Mouse (Mus musculus): ENCODE measurements at regions not wholly inside any gene's neighbourhood (a gene's known extent, or its start where the extent isn't known, plus 50 kb on each side); places are given as distances from the start of the nearest gene placed in this dataset.

DNA sequence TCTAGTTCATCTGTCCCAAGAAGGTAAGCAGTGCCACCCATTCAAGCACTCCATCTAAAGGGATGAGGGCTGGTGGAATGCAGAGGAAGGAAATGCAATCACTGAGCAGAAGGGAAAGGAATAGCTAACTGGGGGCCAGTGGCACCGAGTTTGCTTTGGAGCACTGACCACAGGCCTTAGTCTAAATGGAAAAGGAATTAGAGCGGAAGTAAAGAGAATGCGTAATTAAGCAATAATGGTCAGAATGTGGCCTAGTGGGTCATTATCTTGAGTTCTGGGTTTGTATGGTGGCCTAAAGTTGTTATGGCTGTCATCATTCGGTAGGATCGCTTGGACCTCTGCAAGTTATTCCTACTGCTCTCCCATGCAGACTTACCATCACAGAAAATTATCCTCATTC, 128.8 kb upstream of the Gm10306 start:
- ATAC-seq (no peak), DNase-seq (ENCODE audit: low spot score) (no peak)
- WGBS = 93% methylated on average over 5 of the region's 5 CpGs
- TF ChIP-seq CTCF (IDR thresholded peaks at IDR 0.05; ENCODE audit: low read depth) = no peak
- H3K9ac ChIP-seq (replicated peaks; ENCODE audit: low read length) = no peak overlapping the region
- H3K27me3 ChIP-seq (ENCODE audit: insufficient read depth, low read length) = no peaks in the 10 kb centered on the region
- no peak overlapping the region for H3K27ac ChIP-seq
- no peaks in the 10 kb centered on the region for H3K9me3 ChIP-seq (ENCODE audit: low read length)
- H3K36me3 ChIP-seq (ENCODE audit: insufficient read depth, low read length) = no peaks in the 10 kb centered on the region
- no peaks in the 10 kb centered on the region for H3K4me1 ChIP-seq (ENCODE audit: insufficient read depth, low read length)
- H3K4me2 ChIP-seq (ENCODE audit: low read depth, low read length) = no peak overlapping the region
- no peak overlapping the region for H3K4me3 ChIP-seq (ENCODE audit: low read length)

DNA sequence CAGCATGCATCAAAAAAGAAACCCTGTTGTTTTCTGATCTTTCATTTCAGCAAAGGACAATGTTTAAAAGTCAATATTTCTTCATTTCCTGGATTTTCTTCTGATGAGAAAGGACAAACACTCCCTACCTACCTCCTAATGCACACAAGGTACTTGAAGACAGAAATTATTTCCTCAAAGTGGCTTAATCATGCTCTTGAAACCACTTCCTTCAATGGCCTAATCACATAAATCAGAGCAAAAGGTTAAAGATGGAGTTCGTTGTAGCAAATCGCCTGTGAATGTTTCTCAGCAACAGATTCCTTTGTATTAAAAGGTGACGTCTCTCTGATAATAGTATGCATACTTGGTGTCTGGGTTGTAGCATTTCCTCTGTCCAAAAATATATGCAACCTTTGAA, 124.3 kb upstream of the Gm10306 start:
- H3K9ac ChIP-seq (replicated peaks; ENCODE audit: low read length) = no peak overlapping the region
- no peaks in the 10 kb centered on the region for H3K27me3 ChIP-seq (ENCODE audit: insufficient read depth, low read length)
- no peak for TF ChIP-seq CTCF (IDR thresholded peaks at IDR 0.05; ENCODE audit: low read depth)
- H3K9me3 ChIP-seq (ENCODE audit: low read length) = no peaks in the 10 kb centered on the region
- H3K4me1 ChIP-seq (ENCODE audit: insufficient read depth, low read length) = no peaks in the 10 kb centered on the region
- no peak overlapping the region for H3K27ac ChIP-seq
- no peak overlapping the region for H3K4me2 ChIP-seq (ENCODE audit: low read depth, low read length)
- DNase-seq (ENCODE audit: low spot score) = no peak
- no peak overlapping the region for H3K4me3 ChIP-seq (ENCODE audit: low read length)
- ATAC-seq = no peak
- 83% methylated on average over 3 of the region's 3 CpGs for WGBS
- H3K36me3 ChIP-seq (ENCODE audit: insufficient read depth, low read length) = no peaks in the 10 kb centered on the region

DNA sequence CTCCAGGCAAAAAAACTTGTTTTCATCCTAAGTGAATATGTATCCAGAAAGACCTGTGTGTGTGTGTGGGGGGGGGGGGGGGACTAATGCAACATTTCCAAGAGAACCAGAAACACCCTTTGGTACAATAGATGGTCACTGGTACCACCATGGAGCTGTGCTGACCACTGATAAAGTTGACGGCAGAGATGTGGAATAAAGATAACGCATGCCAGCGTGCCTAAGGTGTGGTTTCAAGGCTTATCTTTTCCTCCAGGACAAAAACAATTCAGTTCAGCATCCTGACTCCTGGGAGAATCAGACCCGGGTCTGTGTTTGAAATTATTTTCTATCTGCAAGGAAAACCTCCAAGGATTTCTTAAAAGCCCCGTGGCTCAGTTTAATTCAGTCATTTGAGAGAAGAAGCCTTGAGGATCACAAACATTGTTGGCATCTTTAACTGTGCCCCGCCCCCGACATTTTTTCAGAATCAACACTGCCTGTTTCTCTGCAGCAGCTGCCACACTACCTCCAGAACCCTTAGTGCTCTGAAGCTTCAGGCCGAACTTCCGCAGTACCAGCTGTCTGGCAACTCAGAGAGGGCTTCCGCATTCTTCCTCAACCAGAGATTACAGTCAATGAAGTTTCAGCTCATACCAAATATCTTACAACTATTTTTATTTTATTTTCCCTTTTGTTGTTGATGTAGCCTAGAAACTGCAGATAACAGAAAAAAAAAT, 118.5 kb upstream of the Gm10306 start:
- WGBS = 73% methylated on average over 10 of the region's 10 CpGs
- no peak for DNase-seq (ENCODE audit: low spot score)

DNA sequence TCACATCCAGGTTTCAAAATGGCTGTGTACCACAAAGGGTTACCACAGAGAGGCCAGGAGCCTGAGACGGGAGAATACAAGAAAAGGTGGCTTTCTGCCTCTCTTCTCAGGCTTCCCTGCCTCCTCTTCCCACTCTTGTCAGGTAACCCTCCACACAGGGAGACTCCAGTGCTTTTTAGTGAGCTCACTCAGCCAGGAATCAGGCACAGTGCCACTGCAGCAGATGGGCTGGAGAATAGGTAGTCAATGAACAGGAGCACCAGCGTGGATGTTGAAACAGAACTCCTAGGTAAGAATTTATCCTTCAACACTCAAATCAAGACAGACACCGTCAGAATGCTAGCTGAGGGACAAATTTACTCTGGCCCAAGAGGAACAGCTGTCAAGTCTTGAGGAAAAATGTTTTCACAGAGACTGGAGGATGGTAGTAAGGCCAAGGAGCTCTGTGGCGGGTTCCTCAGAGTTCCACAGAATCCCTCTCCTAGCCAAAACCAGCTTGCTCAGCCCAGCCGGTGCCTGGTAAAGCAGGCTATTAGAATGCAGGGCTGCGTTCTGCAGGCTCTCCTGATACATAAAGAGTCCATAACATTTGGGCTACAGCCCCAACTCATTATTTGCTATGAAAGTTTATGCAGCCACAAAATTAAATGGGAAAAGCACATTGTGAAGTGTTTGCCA, 117.0 kb upstream of the Gm10306 start:
- no peak overlapping the region for H3K4me2 ChIP-seq (ENCODE audit: low read depth, low read length)
- H3K4me3 ChIP-seq (ENCODE audit: low read length) = no peak overlapping the region
- peak; percentile 47 for DNase-seq (ENCODE audit: low spot score)
- no peak overlapping the region for H3K9ac ChIP-seq (replicated peaks; ENCODE audit: low read length)
- no peak overlapping the region for H3K27ac ChIP-seq
- H3K27me3 ChIP-seq (ENCODE audit: insufficient read depth, low read length) = no peaks in the 10 kb centered on the region
- no peaks in the 10 kb centered on the region for H3K9me3 ChIP-seq (ENCODE audit: low read length)
- no peak for TF ChIP-seq CTCF (IDR thresholded peaks at IDR 0.05; ENCODE audit: low read depth)
- peak; percentile 58 for ATAC-seq
- H3K4me1 ChIP-seq (ENCODE audit: insufficient read depth, low read length) = no peaks in the 10 kb centered on the region
- H3K36me3 ChIP-seq (ENCODE audit: insufficient read depth, low read length) = no peaks in the 10 kb centered on the region
- WGBS = 65% methylated on average over 6 of the region's 6 CpGs

More for the DNA sequence above, 118.5 kb upstream of the Gm10306 start:
- Histone ChIP-seq H3K4me3 (ENCODE audit: low read length) (no peak overlapping the region), H3K27ac (no peak overlapping the region), H3K4me1 (ENCODE audit: insufficient read depth, low read length) (no peaks in the 10 kb centered on the region), H3K9me3 (ENCODE audit: low read length) (no peaks in the 10 kb centered on the region), H3K36me3 (ENCODE audit: insufficient read depth, low read length) (no peaks in the 10 kb centered on the region), H3K27me3 (ENCODE audit: insufficient read depth, low read length) (no peaks in the 10 kb centered on the region), H3K9ac (replicated peaks; ENCODE audit: low read length) (no peak overlapping the region), H3K4me2 (ENCODE audit: low read depth, low read length) (no peak overlapping the region)
- ATAC-seq = no peak
- no peak for TF ChIP-seq CTCF (IDR thresholded peaks at IDR 0.05; ENCODE audit: low read depth)

DNA sequence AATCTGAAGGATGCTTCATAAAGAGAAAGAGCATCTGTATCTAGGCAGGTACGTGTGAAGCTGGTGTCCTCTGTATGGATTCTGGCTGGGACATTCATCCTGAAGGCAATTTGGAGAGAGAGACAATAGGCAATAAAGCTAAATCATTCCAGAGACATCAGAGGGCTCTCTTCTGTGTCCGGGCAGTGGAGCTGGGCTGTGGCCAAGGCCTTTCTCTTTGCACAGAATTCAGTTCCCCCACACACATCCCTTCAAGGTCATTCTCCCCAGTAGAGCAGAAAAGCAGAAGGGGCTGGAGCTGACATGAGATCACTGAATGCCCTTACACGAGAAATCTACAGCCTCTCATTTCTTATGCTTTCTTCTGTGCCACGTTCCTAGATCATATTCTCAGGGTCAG, 109.7 kb upstream of the Gm10306 start:
- Histone ChIP-seq H3K36me3 (ENCODE audit: insufficient read depth, low read length) (no peaks in the 10 kb centered on the region), H3K9me3 (ENCODE audit: low read length) (no peaks in the 10 kb centered on the region), H3K27ac (no peak overlapping the region), H3K4me1 (ENCODE audit: insufficient read depth, low read length) (no peaks in the 10 kb centered on the region), H3K9ac (replicated peaks; ENCODE audit: low read length) (no peak overlapping the region), H3K27me3 (ENCODE audit: insufficient read depth, low read length) (no peaks in the 10 kb centered on the region), H3K4me3 (ENCODE audit: low read length) (no peak overlapping the region), H3K4me2 (ENCODE audit: low read depth, low read length) (no peak overlapping the region)
- no peak for DNase-seq (ENCODE audit: low spot score)
- TF ChIP-seq CTCF (IDR thresholded peaks at IDR 0.05; ENCODE audit: low read depth) = no peak
- 61% methylated on average over 4 of the region's 4 CpGs for WGBS
- ATAC-seq = 0 out of 2 replicates have a peak, but pooled peaks have one; percentile 15
